Mouse (Mus musculus) liver, adult 2 months (tissue): ENCODE measurements around the gene Dglucy. TPM values are rescaled to one million over a fixed set of nuclear protein-coding genes. Genes with fewer than 3 reads are reported as not detected.

Experiments used
- DNase-seq: peaks from one replicate; pipeline ENCODE4 v3.0.0-alpha.2; 2011; ENCODE audit warnings: low read depth, low spot score; ENCODE audit errors: extremely low read depth
- H3K27ac ChIP-seq: fragments of 200-500 bp; replicated peaks from 2 replicates; pipeline ENCODE4 v1.5.1; 2012; ENCODE audit warnings: low read depth, mild to moderate bottlenecking, control low read depth, inconsistent platforms, low read length; ENCODE audit not compliant: insufficient read depth
- H3K27me3 ChIP-seq: fragments of 200-500 bp; 2 replicates; pipeline ENCODE4 v1.6.1; 2012; ENCODE audit warnings: mild to moderate bottlenecking, moderate library complexity, low read length, inconsistent platforms; ENCODE audit not compliant: control insufficient read depth, insufficient read depth
- H3K36me3 ChIP-seq: fragments of 200-500 bp; 2 replicates; pipeline ENCODE4 v1.6.1; 2012; ENCODE audit warnings: low read length, inconsistent platforms; ENCODE audit not compliant: control insufficient read depth, insufficient read depth
- H3K4me1 ChIP-seq: fragments of 200-500 bp; 2 replicates; pipeline ENCODE4 v1.6.1; 2011; ENCODE audit warnings: low read length; ENCODE audit not compliant: control insufficient read depth, insufficient read depth
- H3K4me3 ChIP-seq: fragments of 200-500 bp; 2 replicates; pipeline ENCODE4 v1.5.1; 2011; ENCODE audit warnings: low read depth, mild to moderate bottlenecking, control low read depth, low read length, moderate library complexity; ENCODE audit not compliant: insufficient read depth
- H3K79me2 ChIP-seq: fragments of 200-500 bp; 2 replicates; pipeline ENCODE4 v1.6.1; 2012; ENCODE audit warnings: inconsistent platforms, mild to moderate bottlenecking, low read length, moderate library complexity; ENCODE audit not compliant: control insufficient read depth, insufficient read depth
- H3K9ac ChIP-seq: fragments of 200-500 bp; 2 replicates; pipeline ENCODE4 v1.6.1; 2012; ENCODE audit warnings: low read depth, mild to moderate bottlenecking, control low read depth, inconsistent platforms, low read length
- CTCF ChIP-seq: fragments of 200-500 bp; IDR thresholded peaks from 2 replicates; pipeline ENCODE4 v1.5.1; 2011; ENCODE audit warnings: low read depth, low read length, control low read depth
- POLR2A ChIP-seq: fragments of 200-500 bp; IDR thresholded peaks from 2 replicates; pipeline ENCODE4 v1.6.1; 2011; ENCODE audit warnings: low read length, control low read depth; ENCODE audit not compliant: insufficient read depth; ENCODE audit errors: extremely low read depth
- WGBS: fragments of 180-500 bp; shearing (Covaris S2); methylation state at CpG from one replicate; pipeline ENCODE4 v1.1.7; 2018; 5-methylcytosine and 5-hydroxymethylcytosine counted together
- polyA plus RNA-seq: library from polyadenylated mRNA; depleted of rRNA; stranded (reverse); fragments of >200 nt; gene quantifications from 2 replicates; pipeline ENCODE4 v1.2.3, GENCODE M21; 2012
- total RNA-seq: library from RNA; depleted of rRNA; stranded (reverse); fragments of >200 nt; gene quantifications from 2 replicates; pipeline ENCODE4 v1.2.3, GENCODE M21; 2014

Gene Dglucy
- total and polyA plus RNA-seq, 2 experiments = 35.2 to 36.8 TPM

DNA sequence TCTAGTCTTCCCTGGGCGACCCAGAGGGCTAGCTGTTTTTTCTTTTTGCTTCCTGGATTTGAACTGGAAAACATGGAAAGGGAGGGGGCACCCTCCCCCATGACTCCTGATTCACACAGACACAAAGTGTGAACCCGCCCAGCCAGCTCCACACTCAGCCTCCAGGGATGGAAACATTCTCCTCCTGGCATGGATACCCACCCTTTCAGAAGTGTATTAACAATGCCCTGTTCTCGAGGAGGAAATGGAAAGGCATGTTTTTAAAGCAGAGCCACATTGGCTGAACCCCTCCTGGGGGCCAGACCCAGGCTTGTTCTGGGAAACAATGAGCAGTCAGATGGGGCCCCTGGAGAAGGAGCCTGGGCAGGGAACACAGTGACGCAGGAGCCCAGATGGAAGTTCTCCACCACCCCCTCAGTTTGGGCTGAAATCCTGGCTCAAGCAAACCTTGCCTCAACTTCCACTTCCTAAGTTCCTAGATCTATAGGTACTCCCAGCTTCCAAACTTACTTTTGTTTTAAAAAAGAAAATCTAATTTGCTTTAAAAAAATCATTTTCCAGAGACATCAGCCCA, 89.3 kb downstream of the Dglucy start:
- Histone ChIP-seq H3K27ac (no peak overlapping the region), H3K4me1 (peaks cover under 1% of the 10 kb centered on the region), H3K9ac (no peak overlapping the region), H3K36me3 (peaks cover 29% of the 10 kb centered on the region; the same call in 1 of the 2 replicates), H3K79me2 (no peaks in the 10 kb centered on the region), H3K27me3 (no peaks in the 10 kb centered on the region), H3K4me3 (no peak overlapping the region)
- no peak for TF ChIP-seq CTCF
- no peak for TF ChIP-seq POLR2A
- DNase-seq = no peak
- WGBS = 86% methylated on average over 4 of the region's 4 CpGs

- 93% methylated on average over 6 of the region's 6 CpGs for whole genome bisulfite sequencing
- no peaks in the 10 kb centered on the region for H3K4me1 ChIP-seq
- no peak overlapping the region for H3K27ac ChIP-seq
- no peaks in the 10 kb centered on the region for H3K27me3 ChIP-seq
- TF ChIP-seq CTCF (no peak), POLR2A (no peak)
- H3K9ac ChIP-seq = no peak overlapping the region
- peaks cover 29% of the 10 kb centered on the region; the same call in 1 of the 2 replicates for H3K36me3 ChIP-seq
- no peaks in the 10 kb centered on the region for H3K79me2 ChIP-seq
- no peak for DNase-seq
- H3K4me3 ChIP-seq = no peak overlapping the region
Observed at GRCm38 (mm10) chr12:100871234-100871633, 92.4 kb downstream of the Dglucy start.

DNA sequence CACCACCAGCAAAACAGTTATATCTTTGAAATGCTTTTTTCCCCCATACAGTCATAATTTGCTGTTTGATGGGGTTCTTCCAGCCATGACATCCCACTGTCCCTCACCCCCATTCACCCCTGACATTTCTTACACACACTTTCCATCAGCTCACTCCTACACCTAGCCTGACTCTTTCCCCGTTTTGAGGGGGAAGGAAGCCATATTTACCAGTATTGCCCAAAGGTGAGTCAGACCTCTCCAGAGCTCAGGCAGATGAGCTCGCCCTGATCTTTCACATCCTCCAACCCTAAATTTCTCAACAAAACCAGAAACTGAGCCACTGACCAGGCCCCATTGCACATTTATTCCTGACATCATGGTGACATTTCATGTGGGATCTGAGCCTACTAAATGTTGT, 93.0 kb downstream of the Dglucy start:
- no peak overlapping the region for H3K4me3 ChIP-seq
- 93% methylated on average over 2 of the region's 2 CpGs for WGBS
- no peaks in the 10 kb centered on the region for H3K79me2 ChIP-seq
- DNase-seq = no peak
- peaks cover 29% of the 10 kb centered on the region; the same call in 1 of the 2 replicates for H3K36me3 ChIP-seq
- no peak overlapping the region for H3K9ac ChIP-seq
- TF ChIP-seq POLR2A = no peak
- TF ChIP-seq CTCF = no peak
- no peaks in the 10 kb centered on the region for H3K27me3 ChIP-seq
- no peak overlapping the region for H3K27ac ChIP-seq
- H3K4me1 ChIP-seq = no peaks in the 10 kb centered on the region

- Histone ChIP-seq H3K4me1 (no peaks in the 10 kb centered on the region), H3K79me2 (no peaks in the 10 kb centered on the region), H3K27ac (no peak overlapping the region), H3K27me3 (no peaks in the 10 kb centered on the region), H3K36me3 (peaks cover 16% of the 10 kb centered on the region; the same call in 1 of the 2 replicates), H3K9ac (no peak overlapping the region), H3K4me3 (no peak overlapping the region)
- WGBS = 91% methylated on average over 3 of the region's 3 CpGs
- no peak for DNase-seq
- TF ChIP-seq CTCF (no peak), POLR2A (no peak)
Observed at GRCm38 (mm10) chr12:100873612-100874011, 94.8 kb downstream of the Dglucy start.

- Histone ChIP-seq H3K4me3 (no peak overlapping the region), H3K36me3 (peaks cover 6% of the 10 kb centered on the region; the same call in 1 of the 2 replicates), H3K4me1 (no peaks in the 10 kb centered on the region), H3K9ac (no peak overlapping the region), H3K27me3 (no peaks in the 10 kb centered on the region), H3K27ac (no peak overlapping the region), H3K79me2 (no peaks in the 10 kb centered on the region)
- no peak for DNase-seq
- 69% methylated on average over 3 of the region's 3 CpGs for WGBS
- TF ChIP-seq POLR2A = no peak
- no peak for TF ChIP-seq CTCF
Observed at GRCm38 (mm10) chr12:100875553-100875952, 96.7 kb downstream of the Dglucy start.

DNA sequence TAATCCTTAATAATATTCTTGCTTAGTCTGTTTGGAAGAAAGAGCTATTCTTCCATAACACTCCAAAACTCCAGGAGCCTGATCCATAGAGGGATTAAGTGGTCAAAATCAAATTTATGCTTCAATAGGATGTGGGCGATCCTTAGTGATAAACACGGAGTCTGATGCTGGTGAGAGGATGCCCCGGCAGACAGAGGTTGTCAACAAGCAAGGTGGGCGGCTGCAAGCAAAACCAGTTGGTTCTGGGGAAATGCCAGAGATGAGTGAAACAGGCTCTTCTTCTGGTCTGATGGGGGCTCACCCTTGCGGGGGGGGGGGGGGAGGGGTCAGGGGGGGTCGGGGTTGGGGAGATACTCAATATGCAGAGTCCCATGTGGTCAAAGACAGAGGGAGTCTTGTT, 97.1 kb downstream of the Dglucy start:
- TF ChIP-seq CTCF = no peak
- no peak for TF ChIP-seq POLR2A
- WGBS = 85% methylated on average over 6 of the region's 6 CpGs
- H3K27me3 ChIP-seq = no peaks in the 10 kb centered on the region
- H3K4me3 ChIP-seq = no peak overlapping the region
- no peaks in the 10 kb centered on the region for H3K79me2 ChIP-seq
- no peaks in the 10 kb centered on the region for H3K4me1 ChIP-seq
- no peak overlapping the region for H3K9ac ChIP-seq
- peaks cover 6% of the 10 kb centered on the region; the same call in 1 of the 2 replicates for H3K36me3 ChIP-seq
- H3K27ac ChIP-seq = no peak overlapping the region
- DNase-seq = no peak
